Mouse (Mus musculus): ENCODE measurements at regions not wholly inside any gene's neighbourhood (a gene's known extent, or its start where the extent isn't known, plus 50 kb on each side); places are given as distances from the start of the nearest gene placed in this dataset.

DNA sequence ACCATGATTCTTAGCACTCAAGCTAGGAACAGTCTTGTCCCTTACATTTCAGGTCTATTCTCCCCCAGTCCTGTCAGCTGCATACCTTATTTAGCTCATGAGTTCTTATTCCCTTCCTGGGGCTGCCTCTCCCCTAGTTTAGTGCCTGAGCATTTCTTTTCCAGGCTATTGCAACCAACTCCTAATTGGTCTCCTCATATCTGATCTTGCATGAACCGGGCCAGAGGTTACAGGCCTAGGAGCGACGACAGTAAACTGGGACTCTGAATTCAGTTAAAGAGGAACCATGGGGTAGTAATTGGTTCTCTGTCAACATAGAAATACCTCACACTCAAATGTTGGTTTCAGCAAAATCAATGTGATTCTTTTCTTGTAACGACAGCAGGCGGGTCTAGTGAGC is 195.9 kb downstream of the Kit start:
- in situ Hi-C loops (cut with MboI, MseI) = no loop called here

DNA sequence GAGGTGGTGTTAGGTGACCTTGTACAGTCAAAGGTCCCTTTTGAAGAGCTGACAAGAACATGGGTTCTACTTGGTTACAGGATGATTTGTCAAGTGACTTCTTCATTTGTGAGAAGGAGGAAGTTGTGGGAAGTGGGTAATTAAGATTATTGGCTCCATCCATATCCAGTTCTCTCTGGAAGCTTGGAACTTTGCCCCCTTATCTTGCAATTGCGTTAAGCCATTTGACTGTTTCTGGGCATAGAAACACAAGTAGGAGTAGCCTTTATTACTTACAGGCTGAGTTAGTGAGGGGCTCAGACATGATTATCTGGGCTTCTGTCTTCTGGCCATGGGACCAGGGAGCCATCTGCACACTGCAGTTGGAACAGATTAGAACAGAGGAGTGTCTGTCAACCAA is 192.5 kb downstream of the Kit start:
- in situ Hi-C loops (cut with MboI, MseI) = no loop called here

DNA sequence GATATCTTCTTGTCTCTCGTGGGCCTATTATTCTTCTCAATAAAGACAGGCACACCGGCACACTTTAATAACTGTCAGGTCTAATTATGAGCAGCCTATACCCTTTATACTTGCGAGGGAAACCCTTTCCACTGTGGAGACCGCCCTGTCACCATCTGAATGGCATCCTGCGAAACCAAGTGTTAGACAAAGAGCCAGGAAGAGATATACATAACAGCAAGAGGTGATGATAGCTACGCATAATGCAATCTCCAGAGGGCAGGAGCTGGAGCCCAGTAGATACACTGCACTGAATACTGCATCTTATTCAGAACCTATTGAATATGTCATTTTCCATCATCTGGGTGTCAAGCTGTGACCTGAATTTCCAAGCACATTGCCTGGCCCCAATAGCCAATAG is 187.7 kb downstream of the Kit start:
- in situ Hi-C loops (cut with MboI, MseI) = no loop called here

DNA sequence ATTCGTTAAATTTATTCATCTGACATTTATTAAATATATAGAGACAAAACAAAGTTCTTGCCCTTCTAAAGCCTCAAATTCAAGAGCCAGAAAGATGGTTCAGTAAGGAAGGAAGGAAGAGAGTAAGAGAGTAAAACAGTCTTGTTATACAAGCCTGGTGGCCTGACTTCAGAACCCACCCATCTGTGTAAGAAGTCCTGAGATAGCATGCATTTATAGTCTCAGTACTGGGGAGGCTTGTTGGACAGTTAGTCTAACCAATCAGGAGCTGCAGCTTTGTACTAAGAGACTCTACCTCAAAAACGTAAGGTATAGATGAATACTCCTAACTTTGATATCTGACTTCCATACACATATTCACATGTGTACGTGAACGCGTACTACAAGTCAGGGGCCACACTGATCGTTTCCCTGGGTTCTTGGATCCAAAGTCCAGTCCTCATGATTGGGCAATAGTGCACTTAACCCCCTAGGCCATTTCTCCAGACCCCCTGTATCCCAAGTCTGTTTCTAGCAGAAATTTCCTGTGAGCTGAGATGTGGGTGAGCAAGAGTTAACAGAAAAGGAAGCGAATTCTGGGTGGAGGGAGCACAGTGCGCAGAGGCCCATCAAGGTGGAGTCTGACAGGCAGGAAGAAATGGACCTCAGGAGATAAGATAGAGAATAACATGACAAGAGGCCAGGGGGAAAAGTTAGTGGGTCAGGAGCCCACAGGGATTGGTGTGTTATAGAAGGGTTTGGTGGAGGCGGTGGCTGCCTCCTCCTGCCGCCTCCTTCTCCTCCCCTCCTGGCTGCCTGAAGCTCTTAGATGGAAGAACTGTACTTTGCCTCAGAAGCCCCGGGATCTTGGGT is 187.0 kb downstream of the Kit start:
- in situ Hi-C loops (cut with MboI, MseI) = no loop called here

DNA sequence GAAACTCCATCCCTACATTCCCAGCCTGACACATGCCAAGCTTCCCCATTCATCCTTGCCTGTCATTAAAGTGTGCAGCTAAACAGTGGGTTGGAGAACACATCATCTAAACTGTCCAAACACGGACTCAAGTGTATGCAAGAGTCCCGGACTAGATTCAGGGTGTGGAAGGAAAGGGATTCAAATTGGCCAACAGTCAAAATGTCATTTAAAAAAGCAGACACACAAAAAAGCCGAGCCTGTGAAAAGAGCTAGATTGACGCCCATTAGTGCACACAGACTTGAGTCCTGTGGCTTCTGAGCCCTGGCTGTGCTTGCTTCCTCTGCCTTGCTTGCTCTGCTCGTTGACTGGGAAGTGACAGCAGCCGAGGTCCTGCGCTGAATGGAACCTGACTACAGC is 181.5 kb downstream of the Kit start:
- in situ Hi-C loops (cut with MboI, MseI) = no loop called here

DNA sequence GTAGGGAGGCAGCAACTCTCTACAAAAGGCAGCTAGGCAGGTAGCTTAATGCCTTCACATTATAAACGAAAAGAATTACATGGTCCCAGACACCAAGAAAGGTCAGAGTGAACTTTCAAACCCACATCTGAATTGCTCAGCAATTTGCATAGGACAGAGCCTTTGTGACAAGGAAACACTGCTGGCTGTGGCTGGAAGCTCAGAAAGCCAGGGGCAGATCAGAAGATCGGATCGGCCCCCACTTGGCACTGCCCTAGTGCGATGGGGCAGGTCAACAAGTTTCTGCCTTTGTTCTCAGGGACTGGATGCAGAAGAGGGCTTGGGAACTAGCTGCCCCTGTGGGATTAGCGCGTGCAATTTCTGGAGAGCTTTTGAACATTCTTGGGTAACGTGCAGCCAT is 179.6 kb downstream of the Kit start:
- in situ Hi-C loops (cut with MboI, MseI) = no loop called here

DNA sequence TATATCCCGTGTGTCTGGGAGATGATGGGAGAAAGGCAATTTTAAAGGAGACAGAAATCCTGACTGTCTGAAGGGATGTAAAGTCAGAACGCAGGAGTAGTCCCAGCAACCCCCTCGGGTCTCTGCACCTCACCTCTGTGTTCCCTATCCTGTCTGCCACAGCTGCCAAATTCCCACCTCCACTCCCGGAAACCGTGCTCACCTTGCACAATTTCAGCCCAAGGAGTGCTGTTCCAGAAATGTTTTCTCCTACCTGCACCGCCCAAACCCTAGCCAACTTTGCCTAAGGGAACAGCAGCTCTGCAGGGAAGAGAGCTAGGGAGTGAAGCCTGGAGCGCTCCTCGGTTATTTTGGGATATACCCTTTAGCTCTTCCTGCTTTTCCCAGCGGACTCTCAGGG is 170.6 kb downstream of the Kit start:
- in situ Hi-C loops (cut with MboI, MseI) = no loop called here

DNA sequence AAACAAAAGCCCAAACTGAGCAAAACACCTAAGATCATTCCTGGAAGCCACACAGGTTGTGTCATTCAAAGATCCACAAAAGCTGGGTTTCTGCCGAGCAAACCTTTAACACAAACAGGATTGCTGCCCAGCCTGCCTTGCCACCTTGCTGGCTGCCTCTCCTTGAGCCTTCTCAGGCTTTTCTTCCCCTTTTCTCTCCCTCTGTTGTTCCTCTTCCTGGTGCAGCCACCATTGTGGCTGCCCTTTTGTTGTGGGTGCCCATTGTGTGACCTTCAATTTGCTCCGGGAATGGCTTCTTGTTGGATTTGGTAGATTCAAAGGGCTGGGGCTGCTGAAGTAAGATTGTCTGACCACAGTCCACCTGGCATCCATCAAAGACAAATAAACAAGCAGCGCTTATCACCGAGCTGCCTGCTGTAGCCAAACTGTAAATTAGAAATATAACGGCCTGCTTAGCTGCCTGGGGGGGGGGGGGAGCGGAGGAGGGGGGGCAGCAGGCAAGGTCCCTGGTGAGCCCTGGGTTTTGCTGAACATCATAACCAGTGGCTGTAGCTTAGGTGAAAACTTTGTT is 169.8 kb downstream of the Kit start:
- in situ Hi-C loops (cut with MboI, MseI) = no loop called here

DNA sequence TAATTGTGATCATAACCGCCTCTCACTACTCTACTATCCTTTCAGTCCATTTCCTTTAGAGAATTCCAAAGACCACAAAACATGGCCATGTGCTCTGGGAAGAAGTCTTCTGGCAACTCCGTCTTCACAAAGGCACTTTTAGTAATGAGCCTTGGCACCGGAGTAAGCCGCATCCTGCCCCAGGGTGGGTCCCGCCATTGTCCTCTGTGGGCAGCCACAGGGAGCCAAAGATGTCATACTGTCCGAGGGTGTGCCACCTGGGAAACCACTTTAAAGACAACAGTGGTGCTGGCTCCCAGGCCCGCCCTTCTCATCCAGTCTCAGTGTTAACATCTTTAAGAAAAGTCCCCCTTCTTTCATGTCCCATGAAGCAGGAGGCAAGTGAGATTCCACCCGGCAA is 164.6 kb downstream of the Kit start:
- in situ Hi-C loops (cut with MboI, MseI) = no loop called here

DNA sequence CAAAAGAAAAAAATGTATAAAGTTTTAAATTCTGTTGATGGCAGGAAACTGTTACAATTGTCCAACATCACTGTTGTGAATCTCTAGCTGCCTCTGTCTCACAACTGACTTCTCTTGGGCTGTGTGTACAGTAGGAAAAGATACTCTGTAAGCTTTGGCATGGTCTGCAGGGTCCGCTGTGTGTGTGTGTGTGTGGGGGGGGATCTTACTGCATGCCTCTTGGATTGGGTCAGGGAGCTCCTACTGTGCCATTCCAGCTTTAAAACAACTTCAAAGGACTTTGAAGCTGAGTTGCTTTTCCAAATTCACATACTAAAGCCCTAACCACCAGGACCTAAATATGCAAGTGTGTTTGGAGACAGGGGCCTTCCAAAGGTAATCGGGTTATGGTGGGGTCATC is 163.7 kb downstream of the Kit start:
- in situ Hi-C loops (cut with MboI, MseI) = no loop called here

DNA sequence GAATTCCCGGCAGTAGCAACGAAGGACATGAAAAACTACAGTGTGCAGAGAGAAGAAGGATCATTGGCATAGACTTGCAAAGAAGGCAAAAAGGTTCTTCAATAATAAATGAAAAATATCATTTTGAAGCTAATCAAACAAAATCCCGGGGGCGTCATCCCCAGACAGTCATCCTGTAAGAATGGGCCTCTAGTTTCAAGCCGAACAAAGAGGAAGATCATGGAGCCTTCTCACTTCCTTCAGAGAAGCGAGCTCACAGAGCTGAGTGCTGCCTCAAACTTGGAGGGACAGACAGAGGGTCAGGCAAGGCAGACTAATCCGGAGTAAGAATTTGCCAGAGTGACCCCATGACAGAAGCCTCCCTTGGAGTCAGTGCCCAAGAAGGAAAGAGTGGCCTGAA is 163.0 kb downstream of the Kit start:
- in situ Hi-C loops (cut with MboI, MseI) = no loop called here

DNA sequence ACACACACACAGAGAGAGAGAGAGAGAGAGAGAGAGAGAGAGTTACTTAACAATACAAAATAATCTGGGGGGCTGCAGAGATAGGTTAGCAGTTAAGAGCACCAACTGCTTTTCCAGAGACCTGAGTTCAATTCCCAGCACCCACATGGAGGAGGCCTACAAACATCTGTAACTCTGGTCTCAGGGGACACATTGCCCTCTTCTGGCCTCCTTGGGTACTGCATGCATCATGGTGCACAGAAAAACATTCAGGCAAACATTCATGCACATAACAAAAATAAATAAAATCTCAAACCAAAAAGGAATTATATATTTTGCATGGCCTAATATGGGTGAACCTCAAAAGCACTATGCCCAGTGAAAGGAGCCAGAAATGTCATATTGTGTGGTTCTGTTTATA is 161.6 kb downstream of the Kit start:
- in situ Hi-C loops (cut with MboI, MseI) = no loop called here

DNA sequence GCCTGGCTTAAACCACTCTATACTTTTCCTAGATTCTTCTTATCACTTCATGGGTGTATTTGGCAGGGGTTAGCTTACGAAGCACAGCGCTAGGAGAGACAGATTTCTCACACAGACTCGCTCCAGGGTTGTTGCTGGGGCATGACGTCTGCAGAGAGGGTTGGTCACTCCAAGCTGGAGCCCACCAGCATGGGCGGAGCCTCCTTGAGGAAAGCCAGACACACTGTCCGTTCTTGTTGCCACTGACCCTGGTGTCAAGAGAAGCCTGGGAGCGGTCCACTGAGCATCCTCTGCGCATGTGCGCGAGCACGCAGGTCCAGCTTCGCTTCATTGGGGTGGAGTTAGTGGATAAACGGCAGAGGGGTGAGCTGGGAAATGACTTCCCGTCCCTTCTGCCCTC is 159.8 kb downstream of the Kit start:
- in situ Hi-C loops (cut with MboI, MseI) = no loop called here

DNA sequence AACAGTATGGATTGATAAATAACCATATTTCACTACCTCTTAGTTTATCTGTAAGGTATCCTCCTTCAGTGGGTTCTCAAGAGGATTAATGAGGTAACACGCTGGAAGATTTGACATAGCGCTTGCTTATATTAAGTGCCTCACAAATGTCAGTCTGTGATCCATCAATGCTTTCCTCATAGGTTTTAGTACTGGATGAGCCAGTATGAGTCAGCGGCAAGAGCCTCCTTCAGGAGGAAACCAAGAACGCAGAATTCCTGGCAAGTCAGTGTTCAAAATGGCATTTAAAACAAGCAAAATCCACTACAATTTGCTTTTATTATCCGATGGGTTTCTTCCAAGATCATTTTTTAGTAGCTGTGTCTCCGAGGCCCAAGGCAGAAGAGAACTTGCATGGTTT is 159.3 kb downstream of the Kit start:
- in situ Hi-C loops (cut with MboI, MseI) = no loop called here

DNA sequence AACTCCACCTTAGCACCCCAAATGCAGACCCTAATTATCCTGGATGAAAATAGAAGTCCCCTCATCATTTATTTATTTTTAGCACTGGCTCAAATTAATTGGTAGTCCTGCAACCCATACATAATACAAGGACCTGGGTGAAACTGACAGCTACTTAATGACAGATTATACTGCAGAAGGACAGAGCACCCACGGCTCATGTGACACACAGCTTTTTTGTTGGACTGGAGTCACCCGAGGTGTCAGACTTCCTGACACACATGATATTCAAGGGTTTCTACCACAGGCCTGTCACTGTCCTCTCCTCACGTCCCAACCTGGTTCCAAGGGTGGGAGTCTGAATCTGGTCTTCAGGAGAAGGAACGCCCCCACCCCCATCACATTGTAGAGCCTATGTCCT is 156.5 kb downstream of the Kit start:
- in situ Hi-C loops (cut with MboI, MseI) = no loop called here

DNA sequence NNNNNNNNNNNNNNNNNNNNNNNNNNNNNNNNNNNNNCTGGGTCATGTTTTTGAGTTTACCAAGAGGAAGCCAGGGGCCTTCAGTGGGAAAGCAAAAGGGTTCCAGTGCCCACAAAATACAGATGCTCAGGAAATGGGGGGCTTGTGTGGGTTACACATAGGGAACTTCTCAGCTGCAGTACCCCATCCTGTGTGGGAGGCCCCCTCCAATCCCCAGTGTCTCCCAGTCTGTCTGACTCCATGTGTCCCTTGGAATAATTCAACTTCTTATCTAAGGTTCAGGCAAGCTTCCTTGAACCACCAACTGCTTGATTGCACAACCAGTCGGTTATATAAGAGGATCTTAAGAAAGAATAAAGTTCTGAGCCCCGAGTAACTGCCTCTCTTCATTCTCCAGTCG is 156.0 kb downstream of the Kit start:
- in situ Hi-C loops (cut with MboI, MseI) = no loop called here

DNA sequence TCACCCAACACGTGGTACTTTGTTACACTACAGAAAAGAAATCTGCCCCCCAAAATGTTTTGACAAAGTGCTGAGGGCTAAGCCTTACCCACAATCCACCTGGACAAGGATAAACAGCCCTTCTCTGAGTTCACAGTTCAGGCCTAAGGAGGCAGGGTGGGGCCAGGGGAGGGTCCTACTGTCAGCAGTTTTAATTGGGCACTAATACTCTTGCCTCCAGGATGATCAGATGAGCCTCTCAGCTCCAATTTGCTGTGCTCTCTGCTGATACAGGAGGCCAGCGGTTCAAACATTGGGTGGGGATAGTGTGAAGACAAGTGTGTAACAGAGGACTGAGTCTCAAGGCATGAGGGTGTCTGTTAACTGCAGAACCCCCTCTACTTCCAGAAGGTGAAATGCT is 146.6 kb downstream of the Kit start:
- in situ Hi-C loops (cut with MboI, MseI) = loop anchor here in 1 of 2 experiments (5.0 kb wide), 1 partner anchor 99 kb away; no protein-coding TSS in a partner anchor

DNA sequence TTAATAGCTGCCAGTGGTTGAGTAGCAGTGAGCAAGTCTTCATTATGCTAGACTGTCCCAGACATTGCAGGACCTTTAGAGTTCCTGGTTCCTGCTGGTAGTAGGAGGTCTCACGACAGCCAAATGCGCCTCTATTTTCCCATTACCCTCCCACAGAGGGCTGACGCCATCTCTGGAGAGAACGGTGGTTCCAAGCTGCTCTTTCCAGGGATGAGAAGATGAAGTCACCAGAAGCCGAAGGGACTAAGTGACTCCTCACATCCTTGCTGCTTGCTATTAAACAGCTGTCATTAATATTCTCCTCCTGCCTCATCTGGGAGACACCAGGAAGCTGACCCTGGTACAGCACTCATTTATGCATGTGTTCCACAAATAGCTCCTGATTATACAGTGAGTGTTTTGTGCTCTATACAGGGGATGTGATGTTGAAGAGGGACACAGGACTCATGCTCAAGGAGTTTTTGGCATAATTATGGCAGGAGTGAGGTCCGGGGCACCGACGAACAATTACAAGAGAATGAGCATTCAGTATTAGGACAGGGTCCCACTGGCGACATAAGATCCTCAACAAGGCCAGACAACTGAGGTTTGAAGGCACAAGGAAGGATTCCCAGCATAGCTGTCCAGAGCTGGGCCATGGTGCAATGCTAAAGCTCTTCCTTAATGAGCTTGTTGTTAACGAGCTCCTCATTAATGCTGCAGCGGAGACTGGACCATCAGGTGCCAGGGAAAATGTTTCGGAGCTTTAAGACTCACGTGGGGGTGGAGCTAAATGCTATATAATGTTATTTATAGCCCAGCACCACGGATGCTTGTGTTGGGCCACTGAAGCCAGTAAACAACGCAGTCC is 145.6 kb downstream of the Kit start:
- in situ Hi-C loops (cut with MboI, MseI) = loop anchor here in 1 of 2 experiments (5.0 kb wide), 1 partner anchor 98 kb away; no protein-coding TSS in a partner anchor

DNA sequence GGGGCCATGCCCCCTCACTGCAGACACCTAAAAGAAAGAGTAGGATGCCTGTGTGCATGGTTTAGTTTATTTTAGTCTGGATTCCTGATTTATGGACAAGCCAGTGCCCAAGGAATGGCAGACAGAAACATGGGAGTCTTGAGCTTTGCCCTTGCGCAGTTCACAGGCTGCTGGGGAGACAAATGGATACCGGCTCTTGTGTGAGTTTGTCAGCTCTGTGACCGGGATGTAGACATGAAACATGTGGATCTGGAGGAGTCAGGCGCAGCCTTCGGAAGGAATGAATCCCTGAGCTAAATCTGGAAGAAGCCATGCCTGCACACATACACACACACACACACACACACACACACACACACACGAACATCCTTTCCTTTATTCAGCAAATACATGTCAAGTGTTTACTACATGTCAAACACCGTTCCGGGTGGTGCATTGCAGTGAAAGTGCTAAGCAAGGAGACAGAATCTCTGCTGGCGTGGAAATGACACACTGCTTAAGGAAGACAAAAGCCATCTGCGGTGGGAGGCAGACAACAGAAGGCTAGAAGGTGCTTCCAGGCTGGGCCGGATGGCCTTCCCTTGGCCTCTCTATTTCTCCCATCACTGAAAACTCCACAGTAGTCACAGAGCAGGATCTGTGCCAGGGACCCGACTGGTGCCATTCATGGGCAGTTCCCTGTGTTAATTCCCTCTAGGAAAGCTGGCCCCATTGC is 144.0 kb downstream of the Kit start:
- in situ Hi-C loops (cut with MboI, MseI) = no loop called here

All from T-helper 17 cell (primary cell).